In genomic region chr3:89316833-89317232, GRCm38 (mm10) we compare ENCODE assay signal across 8 mouse cellular contexts. TPM values are rescaled to one million over a fixed set of nuclear protein-coding genes. Genes with fewer than 3 reads are reported as not detected.
DNase-seq lines count a peak whose midpoint lies in the region; ATAC-seq lines count a peak whose summit lies in the region.

No protein-coding gene starts in this region.

- peak; percentile 17; the same call in 1 of the 2 replicates for ATAC-seq in hindbrain, embryonic 15.5 days (ENCODE audit: low FRiP score, low read depth)

- 0 out of 2 replicates have a peak overlapping the region, but pooled peaks have one; percentile 43 for H3K27ac ChIP-seq in hindbrain, embryonic 15.5 days (replicated peaks)

- no peak overlapping the region for H3K4me3 ChIP-seq in hindbrain, embryonic 15.5 days

- H3K27me3 ChIP-seq in hindbrain, embryonic 15.5 days: no peaks in the 10 kb centered on the region

- peak overlapping the region; percentile 50 for H3K4me2 ChIP-seq in hindbrain, embryonic 15.5 days

- 0% methylated on average over 4 of the region's 4 CpGs for WGBS in hindbrain, embryonic 15.5 days

- peaks cover 19% of the 10 kb centered on the region for H3K36me3 ChIP-seq in hindbrain, embryonic 15.5 days

- H3K9me3 ChIP-seq in hindbrain, embryonic 15.5 days: no peaks in the 10 kb centered on the region

- H3K4me1 ChIP-seq in hindbrain, embryonic 15.5 days (replicated peaks): peaks cover 69% of the 10 kb centered on the region

- DNase-seq in ZHBTc4 (ENCODE audit: low read depth, low spot score): peak; percentile 95
- DNase-seq in cerebellum, postnatal 36 days: peak; percentile 86 to 90
- DNase-seq in gastrocnemius, adult 18-20 months (ENCODE audit: low spot score): peak; percentile 85
- peak; percentile 73 to 85 for DNase-seq in layer of hippocampus, postnatal 25 days (ENCODE audit: extremely low spot score in 1 of 2, low spot score in 1 of 2)
- peak; percentile 95 for DNase-seq in lung, postnatal 36 days
- DNase-seq in retina, postnatal 7 days (ENCODE audit: low read depth, low spot score): peak; percentile 78
- DNase-seq in thymus, postnatal 4 days: peak; percentile 81

- H3K9ac ChIP-seq in hindbrain, embryonic 15.5 days: no peak overlapping the region

RNA-seq across cellular contexts. Expression of gene Efna3, which starts 5.9 kb away (rescaled TPM):
- not detected for total RNA-seq in gastrocnemius, adult 18-20 months (2021)
- polyA plus RNA-seq in hindbrain, embryonic 15.5 days (2015; fragmentation: Nextera tagmentation; extraction: Ambion mirVana): 62.4 and 72.3 TPM in 2 replicates
- 10 to 100 TPM; 77.1 to 82.6 TPM for total RNA-seq in layer of hippocampus, postnatal 25 days (2021)

RNA-seq across cellular contexts. Expression of gene Efna4, which starts 21.0 kb away (rescaled TPM):
- total RNA-seq in gastrocnemius, adult 18-20 months (2021): not detected
- 6.0 and 7.4 TPM in 2 replicates for polyA plus RNA-seq in hindbrain, embryonic 15.5 days (2015; fragmentation: Nextera tagmentation; extraction: Ambion mirVana)
- under 1 TPM; 0.68 to 0.98 TPM for total RNA-seq in layer of hippocampus, postnatal 25 days (2021)

RNA-seq across cellular contexts. Expression of gene Adam15, which starts 33.0 kb away (rescaled TPM):
- 10 to 100 TPM; 16.9 to 26.1 TPM for total RNA-seq in gastrocnemius, adult 18-20 months (2021)
- polyA plus RNA-seq in hindbrain, embryonic 15.5 days (2015; fragmentation: Nextera tagmentation; extraction: Ambion mirVana): 71.0 and 77.1 TPM in 2 replicates
- total RNA-seq in layer of hippocampus, postnatal 25 days (2021): 100 to 1,000 TPM; 109 to 112 TPM

RNA-seq across cellular contexts. Expression of gene Efna1, which starts 35.9 kb away (rescaled TPM):
- 10 to 100 TPM in 1 of 2 experiments, 1 to 10 TPM in 1; 5.7 to 18.8 TPM for total RNA-seq in gastrocnemius, adult 18-20 months (2021)
- 8.9 and 9.1 TPM in 2 replicates for polyA plus RNA-seq in hindbrain, embryonic 15.5 days (2015; fragmentation: Nextera tagmentation; extraction: Ambion mirVana)
- total RNA-seq in layer of hippocampus, postnatal 25 days (2021): 1 to 10 TPM; 7.1 to 7.6 TPM

RNA-seq across cellular contexts. Expression of gene Dcst2, which starts 44.9 kb away (rescaled TPM):
- not detected for total RNA-seq in gastrocnemius, adult 18-20 months (2021)
- polyA plus RNA-seq in hindbrain, embryonic 15.5 days (2015; fragmentation: Nextera tagmentation; extraction: Ambion mirVana): 0.09 and 0.34 TPM in 2 replicates
- total RNA-seq in layer of hippocampus, postnatal 25 days (2021): under 1 TPM; 0.20 to 0.42 TPM

Comparison
In these comparisons a context has a peak if more than half of its experiments do, and no peak if none do; other contexts are left out.
1. RNA of gene Efna3, which starts 5.9 kb away (total RNA-seq): 77.1 to 82.6 TPM in layer of hippocampus, postnatal 25 days; not detected in gastrocnemius, adult 18-20 months; every median in the first group is over 10 times any median in the second.
2. RNA of gene Adam15, which starts 33.0 kb away (total RNA-seq): 109 to 112 TPM in layer of hippocampus, postnatal 25 days; 16.9 to 26.1 TPM in gastrocnemius, adult 18-20 months; every median in the first group is over 4 times any median in the second.
3. Peak in every context shown above with its lines, with median percentiles within 50 percentile points of each other: DNase-seq.